In genomic region chr5:120594485-120594884, GRCm38 (mm10) we compare ENCODE assay signal across 27 mouse cellular contexts. TPM values are rescaled to one million over a fixed set of nuclear protein-coding genes. Genes with fewer than 3 reads are reported as not detected.
"Had no signal": no experiment of that assay in that cellular context is flagged by ENCODE, and none has a peak within 500 bp of the region (broad histone marks: within the 10 kb centered on the region; RNA-seq: fewer than 3 reads in every experiment).

No protein-coding gene starts in this region.

- H3K9me3 ChIP-seq: limb, embryonic 10.5 days; limb, embryonic 13.5 days; liver, embryonic 15.5 days; lung, embryonic 15.5 days; midbrain, embryonic 10.5 days; midbrain, embryonic 13.5 days had no signal

- H3K4me1 ChIP-seq: limb, embryonic 10.5 days; limb, embryonic 13.5 days; lung, embryonic 15.5 days had no signal

- H3K27ac ChIP-seq: limb, embryonic 10.5 days; limb, embryonic 13.5 days; liver, embryonic 12.5 days; liver, embryonic 15.5 days; lung, embryonic 15.5 days; midbrain, embryonic 10.5 days; midbrain, embryonic 13.5 days; neural tube, embryonic 13.5 days had no signal

- DNase-seq: liver; lung, adult 18-20 months; lung, postnatal 10 days; lung, postnatal 36 days; retina, postnatal 1 day; right cerebral cortex, postnatal 25 days; spleen, adult 18-20 months; thymus, adult 18-20 months; thymus, postnatal 36 days had no signal

- H3K9ac ChIP-seq: limb, embryonic 13.5 days; liver, embryonic 12.5 days; liver, embryonic 15.5 days; lung, embryonic 15.5 days; midbrain, embryonic 13.5 days; neural tube, embryonic 13.5 days had no signal

- H3K4me2 ChIP-seq: limb, embryonic 13.5 days; liver, embryonic 12.5 days; liver, embryonic 15.5 days; lung, embryonic 15.5 days; midbrain, embryonic 13.5 days; neural tube, embryonic 13.5 days had no signal

- H3K27me3 ChIP-seq: limb, embryonic 13.5 days; liver, embryonic 12.5 days; liver, embryonic 15.5 days; lung, embryonic 15.5 days; midbrain, embryonic 13.5 days; neural tube, embryonic 13.5 days had no signal

- H3K36me3 ChIP-seq: limb, embryonic 10.5 days; limb, embryonic 13.5 days; liver, embryonic 12.5 days; liver, embryonic 15.5 days; lung, embryonic 15.5 days; midbrain, embryonic 10.5 days; midbrain, embryonic 13.5 days had no signal

- ATAC-seq: hindbrain, embryonic 16.5 days; intestine, embryonic 16.5 days; liver, embryonic 12.5 days; midbrain, embryonic 13.5 days; midbrain, embryonic 16.5 days had no signal

- H3K4me3 ChIP-seq: limb, embryonic 10.5 days; limb, embryonic 13.5 days; liver, embryonic 12.5 days; liver, embryonic 15.5 days; lung, embryonic 15.5 days; megakaryocyte, embryonic 14.5 days; midbrain, embryonic 10.5 days; midbrain, embryonic 13.5 days; myocyte; neural tube, embryonic 13.5 days had no signal

RNA-seq across cellular contexts. Expression of gene Cfap73, which starts 39.5 kb away (rescaled TPM):
- total RNA-seq: left cerebral cortex, postnatal 25 days; monocyte, adult 5-6 weeks; neutrophil, adult 5-6 weeks had no signal
- polyA plus RNA-seq: intestine, embryonic 16.5 days; limb, embryonic 10.5 days; limb, embryonic 13.5 days; liver, embryonic 12.5 days; liver, embryonic 15.5 days; midbrain, embryonic 10.5 days; midbrain, embryonic 13.5 days; myocyte; neural tube, embryonic 13.5 days; stomach, embryonic 16.5 days; urinary bladder, adult 2 months had no signal
